15 mouse cellular contexts compared by ENCODE assay signal in genomic region chr13:119358696-119359095, GRCm38 (mm10).
"Had no signal": no experiment of that assay in that cellular context is flagged by ENCODE, and none has a peak within 500 bp of the region (broad histone marks: within the 10 kb centered on the region; RNA-seq: fewer than 3 reads in every experiment).

No protein-coding gene starts in this region.

- DNase-seq: liver, postnatal 0 days; lung, adult 2 months; lung, postnatal 14 days; lung, postnatal 36 days; retina, postnatal 1 day; right cerebral cortex, adult 18-20 months; right cerebral cortex, postnatal 25 days; right cerebral cortex, postnatal 4 days; spleen, adult 18-20 months; thymus, adult 18-20 months; thymus, postnatal 14 days; thymus, postnatal 36 days had no signal

- ATAC-seq: liver, postnatal 0 days; lung, postnatal 0 days; midbrain, embryonic 13.5 days; midbrain, embryonic 16.5 days had no signal
